Mouse (Mus musculus) CH12.LX (cell line): ENCODE measurements at regions not wholly inside any gene's neighbourhood (a gene's known extent, or its start where the extent isn't known, plus 50 kb on each side); places are given as distances from the start of the nearest gene placed in this dataset.

Source experiments
- DNase-seq: peaks from one replicate; pipeline ENCODE4 v3.0.0-alpha.2; 2013; ENCODE audit errors: extremely low read depth
- H3K27ac ChIP-seq: 2 replicates; pipeline ENCODE4 v1.5.1; 2012; ENCODE audit warnings: low read depth, mild to moderate bottlenecking, control low read depth, moderate library complexity; ENCODE audit not compliant: insufficient read depth
- H3K27me3 ChIP-seq: replicated peaks from 2 replicates; pipeline ENCODE3; 2012; ENCODE audit warnings: inconsistent platforms
- H3K36me3 ChIP-seq, 2 experiments: replicated peaks in 1 of 2; 2 replicates each; pipeline versions ENCODE3 to v1.6.1; 2012; ENCODE audit warnings: inconsistent platforms in 1 of 2, low read length in 1 of 2, mild to moderate bottlenecking in 1 of 2, mixed read lengths in 1 of 2, moderate library complexity in 1 of 2; ENCODE audit not compliant: control insufficient read depth in 1 of 2, insufficient read depth in 1 of 2
- H3K4me1 ChIP-seq, 2 experiments: 2 replicates each; pipeline ENCODE4 v1.6.1; 2012; ENCODE audit warnings: inconsistent platforms in 1 of 2, moderate library complexity in 1 of 2; ENCODE audit not compliant: insufficient read depth in 2 of 2, control insufficient read depth in 1 of 2
- H3K4me2 ChIP-seq: 2 replicates; pipeline ENCODE4 v1.6.1; 2012; ENCODE audit warnings: low read depth, mild to moderate bottlenecking, control low read depth; ENCODE audit not compliant: poor library complexity, insufficient read depth, severe bottlenecking
- H3K4me3 ChIP-seq, 3 experiments: fragments of 150-350 bp in 1 of 3; sonication (generic) in 1 of 3; replicated peaks in 1 of 3; 2 replicates each; pipeline versions ENCODE3 to v1.5.1; 2011 to 2012; ENCODE audit warnings: low read depth in 2 of 3, low read length in 2 of 3, mild to moderate bottlenecking in 2 of 3, moderate library complexity in 2 of 3, control low read depth in 1 of 3, improper control_type of control experiment in 1 of 3, inconsistent platforms in 1 of 3, mixed read lengths in 1 of 3; ENCODE audit not compliant: poor library complexity in 1 of 3
- H3K79me2 ChIP-seq: replicated peaks from 2 replicates; pipeline ENCODE4 v1.6.1; 2012; ENCODE audit warnings: mild to moderate bottlenecking, moderate library complexity; ENCODE audit not compliant: control insufficient read depth, poor library complexity, insufficient read depth, severe bottlenecking; ENCODE audit errors: extremely low read depth
- H3K9ac ChIP-seq: 2 replicates; pipeline ENCODE4 v1.6.1; 2012; ENCODE audit warnings: low read depth, mild to moderate bottlenecking, control low read depth, moderate library complexity; ENCODE audit not compliant: insufficient read depth
- H3K9me3 ChIP-seq: replicated peaks from 2 replicates; pipeline ENCODE3; 2012; ENCODE audit warnings: low read length, inconsistent platforms, mixed read lengths
- CHD2 ChIP-seq: IDR thresholded peaks from 2 replicates; pipeline ENCODE4 v1.6.1; 2011; ENCODE audit warnings: low read length, improper control_type of control experiment
- CTCF ChIP-seq, 2 experiments: IDR thresholded peaks in 1 of 2; conservative IDR thresholded peaks in 1 of 2; 2 replicates each; pipeline ENCODE4 v1.5.1; 2011 to 2012; ENCODE audit warnings: low read depth in 2 of 2, low read length in 2 of 2, improper control_type of control experiment in 1 of 2, inconsistent platforms in 1 of 2, mild to moderate bottlenecking in 1 of 2, moderate library complexity in 1 of 2
- ETS1 ChIP-seq: conservative IDR thresholded peaks from 2 replicates; pipeline ENCODE4 v1.6.1; 2012; ENCODE audit warnings: low read depth, mild to moderate bottlenecking, inconsistent platforms, low read length, improper control_type of control experiment, moderate library complexity
- GABPA ChIP-seq: IDR thresholded peaks from 2 replicates; pipeline ENCODE4 v1.6.1; 2012; ENCODE audit warnings: low read depth, low read length, improper control_type of control experiment, inconsistent platforms; ENCODE audit not compliant: insufficient replicate concordance
- JUND ChIP-seq: conservative IDR thresholded peaks from 2 replicates; pipeline ENCODE4 v1.6.1; 2011; ENCODE audit warnings: low read depth, low read length, improper control_type of control experiment
- KAT2A ChIP-seq: IDR thresholded peaks from 2 replicates; pipeline ENCODE4 v1.6.1; 2012; ENCODE audit warnings: low read length, improper control_type of control experiment, inconsistent platforms; ENCODE audit not compliant: insufficient replicate concordance
- MEF2A ChIP-seq: IDR thresholded peaks from 2 replicates; pipeline ENCODE4 v1.6.1; 2014; ENCODE audit warnings: low read depth, mild to moderate bottlenecking, inconsistent platforms, low read length, improper control_type of control experiment, borderline replicate concordance
- NRF1 ChIP-seq: IDR thresholded peaks from 2 replicates; pipeline ENCODE4 v1.6.1; 2014; ENCODE audit warnings: low read depth, mild to moderate bottlenecking, inconsistent platforms, low read length, improper control_type of control experiment, moderate library complexity
- PAX5 ChIP-seq: IDR thresholded peaks from 2 replicates; pipeline ENCODE4 v1.6.1; 2012; ENCODE audit warnings: low read length, inconsistent platforms, mixed read lengths
- RCOR1 ChIP-seq: conservative IDR thresholded peaks from 2 replicates; pipeline ENCODE4 v1.6.1; 2012; ENCODE audit warnings: low read depth, mild to moderate bottlenecking, inconsistent platforms, low read length, improper control_type of control experiment
- UBTF ChIP-seq: IDR thresholded peaks from 2 replicates; pipeline ENCODE4 v1.6.1; 2012; ENCODE audit warnings: low read depth, mild to moderate bottlenecking, inconsistent platforms, low read length, improper control_type of control experiment, moderate library complexity
- USF2 ChIP-seq: conservative IDR thresholded peaks from 2 replicates; pipeline ENCODE4 v1.6.1; 2011; ENCODE audit warnings: low read depth, low read length, improper control_type of control experiment
- ZC3H11A ChIP-seq: IDR thresholded peaks from 2 replicates; pipeline ENCODE4 v1.6.1; 2012; ENCODE audit warnings: low read depth, mild to moderate bottlenecking, inconsistent platforms, low read length, improper control_type of control experiment
- ZKSCAN1 ChIP-seq: IDR thresholded peaks from 2 replicates; pipeline ENCODE4 v1.6.1; 2012; ENCODE audit warnings: low read depth, inconsistent platforms, low read length, improper control_type of control experiment, borderline replicate concordance
- ZMIZ1 ChIP-seq: IDR thresholded peaks from 2 replicates; pipeline ENCODE4 v1.6.1; 2012; ENCODE audit warnings: low read depth, mild to moderate bottlenecking, inconsistent platforms, low read length, improper control_type of control experiment
- dilution Hi-C: fragments of 300-500 bp; cut with MboI; formaldehyde crosslinking; loops from 2 replicates; pipeline ENCODE4 v1.14.3; 2020; ENCODE audit warnings: low sequenced_read_pairs; ENCODE audit not compliant: extremely low pct_unique_long_range_greater_than_20kb, extremely low pct_ligation_motif_present
- in situ Hi-C: fragments of 300-500 bp; cut with MboI; formaldehyde crosslinking; loops from 3 replicates; pipeline ENCODE4 v1.14.3; 2019; ENCODE audit warnings: low sequenced_read_pairs, low pct_ligation_motif_present, low pct_unique_long_range_greater_than_20kb, mixed read lengths

- dilution Hi-C loops: no loop called here
- H3K4me1 ChIP-seq: no peaks in the 10 kb centered on the region
- peaks cover 76% of the 10 kb centered on the region for H3K9me3 ChIP-seq
- no peak overlapping the region for H3K4me3 ChIP-seq
- H3K27me3 ChIP-seq: no peaks in the 10 kb centered on the region
- DNase-seq: no peak
- no peak for TF ChIP-seq GABPA
- TF ChIP-seq JUND: no peak
- no peak for TF ChIP-seq ETS1
- TF ChIP-seq CTCF (conservative IDR thresholded peaks at IDR 0.05 in 1 of 2, IDR thresholded peaks at IDR 0.05 in 1 of 2; ENCODE audit: low read depth in 2 of 2, low read length in 2 of 2): no peak
- TF ChIP-seq, all 38 proteins: peak for 0
- Histone ChIP-seq H3K27ac (no peak overlapping the region), H3K4me2 (no peak overlapping the region), H3K36me3 (no peaks in the 10 kb centered on the region), H3K9ac (no peak overlapping the region), H3K79me2 (no peaks in the 10 kb centered on the region)
- in situ Hi-C loops: no loop called here
Observed at GRCm38 (mm10) chr13:72445336-72445735, 183.3 kb upstream of the Irx2 start.

GRCm38 (mm10) chr13:72448458-72449058 lies 180.1 kb upstream of the Irx2 start:
- no peak overlapping the region for H3K4me3 ChIP-seq
- DNase-seq: no peak
- H3K27ac ChIP-seq: no peak overlapping the region
- peaks cover 73% of the 10 kb centered on the region for H3K9me3 ChIP-seq
- no peaks in the 10 kb centered on the region for H3K27me3 ChIP-seq
- dilution Hi-C loops (no loop called here), in situ Hi-C loops (no loop called here)
- TF ChIP-seq MEF2A (no peak), NRF1 (no peak), PAX5 (no peak), USF2 (no peak), UBTF (no peak), ZC3H11A (no peak), JUND (no peak), ZKSCAN1 (no peak), RCOR1 (no peak), ZMIZ1 (no peak), KAT2A (no peak), CHD2 (no peak)
- no peaks in the 10 kb centered on the region for H3K4me1 ChIP-seq
- no peak overlapping the region for H3K4me2 ChIP-seq
- H3K9ac ChIP-seq: no peak overlapping the region
- H3K36me3 ChIP-seq: no peaks in the 10 kb centered on the region
- no peaks in the 10 kb centered on the region for H3K79me2 ChIP-seq
